Mouse (Mus musculus): ENCODE data around the gene Prpsap1.
"Not testable (repeated sequence)": the region's sequence is repeated elsewhere in the genome, so short reads cannot be mapped to it uniquely, and the experiment has no call there.

Gene Prpsap1

DNA sequence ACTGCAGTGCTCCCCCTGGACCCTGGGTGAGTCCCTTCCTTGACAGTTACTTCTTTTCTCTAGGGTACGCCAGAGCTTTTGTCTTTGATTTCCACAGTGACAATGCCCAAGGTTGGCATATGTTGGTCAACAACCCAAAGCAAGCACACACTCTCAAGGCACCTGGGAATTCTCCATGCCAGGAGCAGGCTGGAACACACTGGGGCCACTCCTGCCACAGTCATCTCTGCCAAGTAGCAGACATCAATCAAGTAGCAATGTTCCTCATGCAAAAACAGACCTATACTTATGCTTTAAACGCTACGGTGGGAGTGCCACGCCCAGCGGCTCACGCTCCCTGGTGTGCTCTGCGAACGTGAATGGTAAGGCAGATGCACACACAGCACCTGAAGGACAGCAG is 13.0 kb downstream of the Prpsap1 start:
- DNase-seq, result no peak

DNA sequence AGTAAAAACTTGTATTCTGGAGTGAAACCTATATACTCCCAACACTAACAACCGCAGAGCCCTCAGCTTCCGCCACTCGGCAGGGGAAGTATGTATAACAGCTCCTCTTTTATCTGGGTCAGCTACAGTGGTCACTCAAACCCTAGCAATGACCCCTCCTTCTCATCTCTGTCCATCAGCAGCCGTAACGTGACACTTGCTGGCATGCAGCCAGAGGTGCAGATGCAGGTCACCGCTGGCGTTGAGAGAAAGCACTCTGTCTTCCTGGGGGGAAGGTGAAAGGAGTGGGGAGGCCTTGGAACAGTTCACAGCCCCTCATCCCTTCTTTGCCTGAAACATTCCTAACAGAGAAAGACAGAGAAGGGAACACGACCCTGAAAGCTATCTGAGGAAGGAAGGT is 14.2 kb downstream of the Prpsap1 start:
- DNase-seq, result no peak

DNA sequence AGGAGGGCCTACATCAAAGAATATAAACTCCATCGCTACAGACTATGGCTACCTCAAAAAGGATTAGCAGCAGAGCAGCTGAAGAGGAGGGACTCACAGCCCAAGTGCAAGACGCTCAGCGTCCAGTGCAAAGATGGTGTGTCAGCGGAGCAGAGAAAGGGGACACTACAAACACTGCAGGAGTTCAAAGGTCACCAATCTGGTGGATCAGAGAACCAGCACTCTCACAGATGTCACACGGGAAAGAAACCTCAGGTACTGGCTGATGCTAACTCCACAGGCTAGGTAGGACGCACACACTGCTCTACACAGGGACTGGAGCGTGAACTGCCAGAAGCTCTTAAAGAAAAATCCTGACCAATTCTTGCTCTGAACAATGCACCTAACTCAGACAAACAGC is 15.0 kb downstream of the Prpsap1 start:
- DNase-seq, result no peak

DNA sequence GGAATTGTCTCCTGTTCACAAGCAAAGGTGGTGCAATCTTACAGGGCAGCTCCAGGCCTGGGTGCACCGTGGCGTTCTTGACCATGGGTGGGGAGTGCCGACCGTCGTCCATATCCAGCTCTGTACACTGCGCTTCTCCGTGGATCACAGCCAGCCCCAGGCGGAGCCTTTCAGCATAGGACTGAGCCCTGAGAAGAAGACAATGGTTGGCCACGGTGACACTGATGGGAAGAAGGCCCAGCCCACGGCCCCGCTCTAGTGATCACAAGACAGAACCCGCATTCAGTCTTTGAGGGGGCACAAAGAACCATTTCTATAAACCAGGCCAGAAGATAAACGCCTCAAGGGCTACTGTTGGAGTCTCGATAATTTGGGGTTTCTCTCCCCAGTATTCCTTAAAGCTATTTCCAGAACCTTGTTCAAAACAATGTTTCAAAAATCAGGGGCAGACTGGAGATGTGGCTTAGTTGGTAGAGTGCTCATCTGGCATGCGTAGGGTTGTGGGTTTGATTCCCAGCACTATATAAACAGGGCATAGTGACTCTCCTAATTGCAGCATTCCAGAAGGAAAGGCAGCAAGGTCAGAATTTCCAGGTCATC is 16.7 kb downstream of the Prpsap1 start:
- no peak for DNase-seq

DNA sequence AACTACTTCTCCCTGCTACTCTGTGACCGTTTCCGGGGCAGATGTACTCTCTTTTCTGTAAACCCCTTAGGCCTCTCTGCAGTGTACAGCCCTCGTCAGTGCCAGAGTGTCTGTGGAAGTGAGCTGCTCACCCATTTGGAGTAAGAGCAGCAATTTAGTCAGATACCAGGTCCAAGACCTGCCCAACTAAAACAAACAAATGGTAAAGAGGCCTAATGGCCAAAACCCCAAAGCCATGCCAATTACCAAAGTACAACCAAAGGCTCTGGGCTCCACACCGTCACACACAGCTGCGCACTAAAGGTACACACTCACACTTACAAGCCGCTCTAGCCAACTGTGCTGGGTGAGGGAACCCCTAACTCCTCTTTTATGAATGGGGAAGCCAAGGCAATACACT is 17.3 kb downstream of the Prpsap1 start:
- no peak for DNase-seq

DNA sequence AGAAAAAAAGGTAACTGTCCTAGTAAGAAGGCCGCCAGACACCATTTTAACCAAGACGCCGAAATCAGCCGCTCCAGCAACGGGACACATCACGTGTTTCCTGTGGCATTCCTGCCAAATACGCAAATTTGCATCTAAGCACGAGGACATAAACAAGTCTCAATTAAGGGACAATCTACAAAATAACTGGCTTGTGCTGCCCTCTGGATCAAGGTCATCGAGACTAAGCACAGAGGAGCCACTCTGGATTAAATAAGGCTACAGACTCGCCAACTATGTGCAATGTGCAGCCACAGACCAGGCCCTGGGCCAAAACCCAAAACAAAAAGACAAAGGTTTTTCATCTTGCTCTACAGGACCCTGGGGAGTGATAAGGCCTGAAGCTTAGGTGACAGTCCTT is 18.0 kb downstream of the Prpsap1 start:
- no peak for DNase-seq

DNA sequence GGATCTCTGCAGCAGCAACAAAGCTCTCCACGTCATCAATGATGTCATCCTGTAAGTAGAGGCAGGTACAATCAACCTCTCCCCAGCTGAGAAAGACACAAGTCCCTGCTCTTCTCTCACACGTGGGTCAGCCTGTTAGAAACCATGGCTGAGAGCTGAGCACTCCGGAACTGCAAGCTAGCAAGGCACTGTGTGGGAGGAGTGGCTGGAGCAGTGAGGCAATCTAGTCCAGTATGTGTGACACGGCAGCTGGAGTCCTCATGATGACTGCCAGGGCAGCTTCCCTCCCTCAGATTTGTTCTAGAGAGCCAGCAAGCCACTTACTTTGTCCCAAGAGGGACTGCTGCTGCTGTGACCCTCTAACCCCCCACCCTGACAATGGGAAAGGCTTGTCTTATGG is 21.7 kb downstream of the Prpsap1 start:
- DNase-seq, result no peak

DNA sequence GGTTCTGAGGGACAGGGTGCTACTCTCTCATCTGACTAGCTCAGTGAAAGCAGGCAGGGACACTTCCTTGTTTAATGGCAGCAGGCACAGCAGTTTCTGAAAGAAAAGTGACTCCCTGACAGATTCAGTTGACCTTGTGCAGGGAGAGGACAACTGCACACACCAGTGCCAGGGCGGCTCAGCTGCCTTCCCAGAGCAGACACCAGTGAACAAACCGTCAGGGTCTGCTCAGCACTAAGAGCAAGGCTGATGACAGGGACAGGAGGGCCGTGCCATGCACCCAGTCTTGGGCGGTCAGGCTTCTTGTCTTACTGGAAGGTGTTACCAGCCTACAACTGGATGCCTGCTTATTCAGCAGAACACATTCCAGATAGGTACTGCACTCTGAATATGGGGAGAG is 23.1 kb downstream of the Prpsap1 start:
- DNase-seq, result no peak

DNA sequence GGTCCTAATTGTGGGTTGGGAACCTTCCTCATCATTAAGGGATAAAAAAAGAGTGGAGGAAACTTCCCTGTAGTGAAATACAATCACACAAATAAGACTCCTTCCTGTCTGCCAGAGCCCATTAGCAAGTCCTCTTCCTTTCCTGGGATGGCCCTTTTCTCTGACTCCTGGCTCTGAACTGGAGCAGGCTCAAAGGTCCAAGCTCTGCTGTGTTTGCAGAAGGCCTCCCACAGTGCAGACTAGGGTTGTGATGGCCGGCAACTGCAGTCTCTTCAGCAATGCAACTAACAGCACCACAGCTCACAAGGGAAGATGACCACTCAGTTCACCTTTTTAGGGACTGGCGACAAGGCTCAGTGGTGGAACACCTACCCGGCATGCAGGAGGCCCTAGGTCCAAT is 23.8 kb downstream of the Prpsap1 start:
- no peak for DNase-seq

DNA sequence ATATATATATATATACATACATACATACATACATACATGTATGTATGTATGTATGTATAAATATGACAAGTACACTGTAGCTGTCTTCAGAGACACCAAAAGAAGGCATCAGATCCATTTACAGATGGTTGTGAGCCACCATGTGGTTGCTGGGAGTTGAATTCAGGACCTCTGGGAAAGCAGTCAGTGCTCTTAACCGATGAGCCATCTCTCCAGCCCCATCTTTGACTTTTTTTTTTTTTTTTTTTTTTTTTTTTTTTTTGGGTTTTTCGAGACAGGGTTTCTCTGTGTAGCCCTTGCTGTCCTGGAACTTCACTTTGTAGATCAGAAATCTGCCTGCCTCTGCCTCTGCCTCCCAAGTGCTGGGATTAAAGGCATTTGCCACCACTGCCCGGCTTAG is 25.7 kb downstream of the Prpsap1 start:
- DNase-seq, result not testable (repeated sequence)

DNA sequence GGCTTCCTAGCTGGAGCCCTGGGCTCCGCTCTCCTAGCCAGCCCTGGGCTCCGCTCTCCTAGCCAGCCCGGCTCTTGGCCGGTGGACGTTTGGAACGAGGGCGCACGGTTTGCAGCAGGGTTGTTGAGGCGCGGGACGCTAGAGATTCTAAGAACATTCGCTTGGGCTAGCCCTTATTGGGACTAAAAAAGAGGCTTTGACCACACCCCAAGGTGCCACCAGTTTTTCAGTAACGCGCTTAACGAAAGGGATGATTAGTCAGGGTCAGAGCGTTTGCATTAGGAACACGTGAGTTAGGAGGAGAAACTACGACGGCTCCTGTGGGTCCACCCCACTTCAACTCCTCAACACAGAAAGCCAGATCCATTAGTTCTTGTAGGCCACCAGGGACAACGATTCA is 27.9 kb downstream of the Prpsap1 start, which contains the start of gene Qrich2:
Gene Qrich2, minus strand, starts transcription at position 101 of the 400 bp plus-strand sequence.
- no peak for DNase-seq

DNA sequence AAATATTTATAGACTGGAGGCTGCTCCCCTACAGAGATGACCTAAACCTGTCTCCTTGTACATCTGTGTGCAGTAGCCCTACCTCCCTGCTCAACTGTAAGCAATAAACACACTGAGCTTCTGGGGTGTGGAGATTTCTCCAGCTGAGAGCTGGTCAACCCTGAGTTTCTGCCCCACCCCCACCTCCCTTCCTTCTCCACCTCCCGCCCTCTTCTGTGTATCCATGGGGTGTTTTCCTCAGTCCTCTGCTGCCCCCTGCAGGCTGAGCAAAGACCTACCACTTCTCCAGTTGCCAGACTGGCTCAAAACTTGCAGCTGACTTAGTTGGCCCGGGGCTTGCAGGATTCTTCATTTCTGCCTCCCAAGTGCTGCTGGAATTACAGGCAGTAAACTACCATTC is 30.2 kb downstream of the Prpsap1 start:
- DNase-seq, result peak; percentile 79 to 83

DNA sequence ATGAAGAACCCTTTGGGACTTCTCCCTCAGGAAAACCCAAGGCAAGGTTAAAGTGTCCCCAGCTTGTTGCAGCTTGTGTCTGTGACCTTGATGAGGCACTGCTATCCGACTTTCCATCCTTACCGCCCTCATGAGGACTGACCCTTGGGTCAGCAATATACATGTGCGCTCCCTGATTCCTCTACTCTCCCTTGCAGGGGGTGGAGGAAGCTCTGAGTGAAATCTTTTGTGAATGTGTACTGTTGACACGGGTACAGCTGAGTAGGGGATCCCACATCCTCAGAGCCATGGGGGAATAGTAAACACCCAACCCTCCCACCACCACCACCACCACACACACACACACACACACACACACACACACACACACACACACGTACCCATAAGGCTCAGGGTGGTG is 30.7 kb downstream of the Prpsap1 start:
- no peak for DNase-seq

DNA sequence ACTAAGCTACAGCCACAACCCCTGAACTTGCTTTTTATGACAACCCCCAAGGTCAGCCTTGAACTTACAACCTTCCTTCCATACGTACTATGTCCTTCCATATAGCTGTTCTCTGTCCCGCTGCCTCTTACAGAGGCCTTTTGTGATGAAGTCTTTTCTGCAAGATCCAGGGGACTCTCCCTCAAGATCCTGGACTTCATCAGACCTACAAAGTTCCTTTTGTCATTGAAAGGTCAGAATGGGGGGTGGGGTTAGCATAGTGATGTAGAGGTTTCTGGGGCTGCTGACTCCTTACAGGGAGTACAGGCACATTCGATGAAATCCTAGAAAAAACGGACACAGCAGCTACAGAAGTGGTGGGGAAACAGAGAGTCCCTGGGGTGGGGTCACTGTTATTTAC is 34.2 kb downstream of the Prpsap1 start:
- no peak for DNase-seq

DNA sequence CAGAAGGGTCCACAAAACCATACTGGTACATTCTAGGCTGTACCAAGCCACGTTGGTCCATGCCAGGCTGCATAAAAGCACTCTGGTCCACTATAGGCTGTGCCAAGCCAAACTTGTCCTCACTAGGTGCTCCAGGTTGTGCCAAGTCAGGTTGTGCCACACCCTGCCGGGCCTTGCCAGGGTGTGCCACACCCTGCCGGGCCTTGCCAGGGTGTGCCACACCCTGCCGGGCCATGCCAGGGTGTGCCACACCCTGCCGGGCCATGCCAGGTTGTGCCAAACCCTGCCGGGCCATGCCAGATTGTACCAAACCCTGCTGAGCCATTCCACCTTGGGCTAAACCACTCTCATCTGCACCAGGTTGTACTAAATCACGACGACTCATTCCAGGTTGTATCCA is 37.8 kb downstream of the Prpsap1 start:
- no peak for DNase-seq

DNA sequence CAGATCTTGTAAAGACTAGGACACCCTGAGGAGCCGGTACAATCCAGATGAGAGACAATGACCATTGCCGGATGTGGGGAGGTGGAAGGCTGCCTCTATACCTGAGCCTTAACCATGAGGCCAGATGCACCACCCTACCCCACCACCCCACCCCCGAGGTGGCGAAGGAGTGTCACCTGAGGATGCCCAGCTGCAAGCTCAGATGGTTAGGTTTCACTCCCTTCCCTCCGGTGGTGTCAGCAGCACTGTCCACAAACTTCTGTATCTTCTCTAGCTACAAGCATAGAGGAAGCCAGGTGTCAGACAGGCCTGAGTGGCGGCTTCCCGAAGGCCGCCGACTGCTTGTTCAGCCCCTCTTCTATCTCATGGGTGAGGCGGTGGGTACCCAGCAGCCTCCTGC is 40.1 kb downstream of the Prpsap1 start:
- peak in 1 of 2 experiments; percentile 28 for DNase-seq

DNA sequence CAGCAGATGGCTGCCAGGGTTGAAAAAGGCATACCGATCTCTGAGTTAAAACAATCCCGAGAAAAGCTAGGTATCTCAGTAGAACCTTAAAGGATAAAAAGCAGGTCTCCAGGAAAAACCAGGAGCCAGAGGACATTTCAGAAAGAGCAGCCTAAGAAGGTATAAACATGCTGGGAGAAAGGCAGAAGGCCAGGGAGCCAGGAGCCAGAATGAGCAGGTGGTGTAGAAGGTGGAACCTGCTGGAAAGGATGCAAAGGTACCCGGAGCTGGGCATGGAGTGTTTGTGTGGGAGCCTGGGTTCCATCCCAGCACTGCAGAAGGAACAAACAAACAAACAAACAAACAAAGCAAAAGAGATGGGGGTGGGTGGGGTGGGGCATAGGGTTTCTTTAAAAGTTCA is 44.7 kb downstream of the Prpsap1 start:
- DNase-seq, result no peak

DNA sequence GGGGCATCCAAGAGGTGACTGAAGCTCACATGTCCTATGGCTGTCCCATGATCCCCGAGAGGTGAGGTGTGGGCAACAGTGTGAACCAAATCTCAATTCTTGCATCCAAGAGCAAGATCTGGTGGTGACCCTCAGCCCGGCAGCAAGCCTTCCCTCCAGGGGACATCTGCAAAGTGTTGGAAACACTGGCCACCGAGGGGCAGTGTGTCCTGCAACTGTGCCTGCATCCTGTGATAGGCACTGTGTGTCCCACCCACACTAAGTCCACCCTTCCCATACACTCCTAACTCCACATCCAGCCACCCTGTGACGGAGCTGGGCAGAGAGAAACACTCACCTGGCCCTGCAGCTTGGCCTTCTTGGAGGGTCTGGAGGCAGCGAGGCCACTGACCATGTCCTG is 46.2 kb downstream of the Prpsap1 start:
- no peak for DNase-seq

DNA sequence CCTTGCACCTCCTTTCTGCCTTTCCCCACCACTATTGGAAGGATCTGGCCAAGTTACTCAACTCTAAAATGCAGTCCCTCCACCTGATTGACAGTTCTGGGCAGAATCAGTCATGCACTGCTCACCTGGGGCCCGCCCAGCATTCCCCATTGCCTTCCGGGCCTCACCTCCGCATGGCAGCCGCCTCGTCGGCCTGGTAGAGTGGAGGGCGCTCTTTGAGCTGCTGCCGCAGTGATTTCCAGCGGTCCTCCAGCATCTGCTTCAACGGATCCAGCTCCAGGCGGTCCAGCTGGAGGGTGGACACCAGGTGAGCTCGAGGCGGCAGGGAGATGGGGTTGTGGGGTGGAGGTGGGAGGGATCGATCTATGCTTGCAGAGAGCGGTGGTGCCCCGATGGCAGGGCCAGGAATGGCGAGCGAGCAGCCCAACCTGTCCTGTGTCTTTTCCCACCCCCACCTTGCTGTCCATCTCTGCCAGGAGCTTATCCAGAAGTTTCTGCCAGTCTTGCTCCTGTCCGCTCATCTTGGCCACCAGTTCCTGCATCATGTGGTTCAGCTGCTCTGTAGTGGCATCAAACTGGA is 47.6 kb downstream of the Prpsap1 start:
- DNase-seq, result no peak

DNA sequence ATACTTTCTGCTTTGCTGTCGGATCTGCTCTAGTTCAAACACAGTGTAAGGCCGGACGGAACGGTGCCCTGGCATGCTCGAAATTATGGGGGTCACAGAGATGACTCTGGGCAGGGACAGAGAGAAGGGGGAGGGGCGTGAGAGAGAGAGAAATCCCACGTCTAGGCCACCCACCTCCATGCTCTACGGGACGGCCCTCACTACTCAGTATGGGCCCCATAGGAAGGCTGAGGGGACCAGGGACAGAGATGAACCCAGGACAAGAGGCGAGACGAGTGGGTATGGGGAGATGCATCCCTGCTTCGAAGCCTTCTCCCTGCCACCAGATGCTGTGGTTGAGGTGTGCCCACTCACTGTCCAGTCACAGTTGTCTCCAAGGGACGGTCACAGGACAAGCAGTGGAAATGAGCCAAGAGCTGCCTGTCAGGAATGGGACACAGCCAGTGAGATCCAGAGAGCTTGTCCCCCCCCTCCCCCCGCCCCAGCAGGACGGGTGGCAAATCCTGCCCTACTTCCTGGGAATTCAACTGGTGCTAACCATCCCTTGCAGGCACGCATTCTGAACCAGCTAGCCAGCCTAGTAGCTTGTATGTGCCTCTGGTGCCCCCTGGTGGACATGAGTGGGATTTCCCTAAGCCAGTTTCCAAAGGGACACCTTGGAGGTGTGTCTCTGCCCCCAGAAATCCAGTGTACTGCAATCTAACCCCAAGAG is 48.2 kb downstream of the Prpsap1 start:
- DNase-seq, result peak; percentile 88 to 92

DNA sequence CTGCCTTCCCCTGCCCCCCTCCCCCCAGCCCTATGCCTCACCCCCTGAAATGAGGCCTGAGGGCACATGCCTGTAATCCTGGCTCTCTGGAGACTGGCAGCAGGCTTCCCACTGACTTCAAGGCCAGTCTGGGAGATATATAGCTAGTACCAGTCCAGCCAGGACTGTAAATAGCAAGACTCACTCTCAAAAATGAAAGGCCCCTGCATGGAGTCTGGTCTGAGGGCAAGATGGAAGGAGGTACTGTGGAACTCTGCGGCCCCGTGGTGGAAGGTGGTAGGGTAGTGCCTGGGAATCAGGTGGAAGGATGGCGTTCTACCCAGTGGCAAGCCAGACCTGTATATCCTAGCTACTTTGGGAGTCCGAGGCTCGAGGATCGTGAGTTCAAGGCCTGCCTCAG is 50.1 kb downstream of the Prpsap1 start:
- DNase-seq, result no peak

DNA sequence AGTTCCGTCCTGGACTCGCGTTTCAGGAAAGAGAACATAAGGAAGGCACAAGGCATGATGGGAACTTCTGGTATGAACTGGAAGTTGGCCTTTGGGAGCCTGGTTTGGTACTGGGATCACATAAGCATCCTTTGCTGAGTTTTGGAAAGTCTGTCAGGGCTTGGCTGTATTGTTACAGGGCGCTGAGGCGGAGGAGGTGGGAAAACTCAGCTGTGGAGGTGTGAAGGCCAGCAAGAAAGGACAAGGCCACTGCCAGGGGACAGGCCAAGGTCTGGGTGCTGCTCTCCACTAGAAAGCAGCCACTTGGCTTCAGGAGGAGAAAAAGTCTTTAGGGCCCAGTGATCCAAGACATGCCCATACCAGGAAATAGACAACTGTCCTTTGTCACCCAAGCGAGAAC is 50.7 kb downstream of the Prpsap1 start:
- no peak for DNase-seq

DNA sequence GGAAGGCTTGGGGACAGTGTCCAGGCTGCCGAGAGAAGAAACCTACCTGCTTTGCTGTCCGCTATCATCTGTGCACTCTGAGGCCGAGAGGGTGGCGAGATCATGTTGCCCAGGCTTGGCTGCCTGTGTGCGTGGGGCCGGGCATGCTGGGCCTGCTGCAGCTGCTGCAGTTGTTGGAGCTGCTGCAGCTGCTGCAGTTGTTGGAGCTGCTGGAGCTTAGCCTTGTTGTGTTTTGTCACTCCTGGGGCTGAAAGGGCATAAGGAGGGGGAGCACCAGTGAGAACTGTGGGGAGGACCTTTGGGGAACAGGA is 51.2 kb downstream of the Prpsap1 start:
- no peak for DNase-seq

DNA sequence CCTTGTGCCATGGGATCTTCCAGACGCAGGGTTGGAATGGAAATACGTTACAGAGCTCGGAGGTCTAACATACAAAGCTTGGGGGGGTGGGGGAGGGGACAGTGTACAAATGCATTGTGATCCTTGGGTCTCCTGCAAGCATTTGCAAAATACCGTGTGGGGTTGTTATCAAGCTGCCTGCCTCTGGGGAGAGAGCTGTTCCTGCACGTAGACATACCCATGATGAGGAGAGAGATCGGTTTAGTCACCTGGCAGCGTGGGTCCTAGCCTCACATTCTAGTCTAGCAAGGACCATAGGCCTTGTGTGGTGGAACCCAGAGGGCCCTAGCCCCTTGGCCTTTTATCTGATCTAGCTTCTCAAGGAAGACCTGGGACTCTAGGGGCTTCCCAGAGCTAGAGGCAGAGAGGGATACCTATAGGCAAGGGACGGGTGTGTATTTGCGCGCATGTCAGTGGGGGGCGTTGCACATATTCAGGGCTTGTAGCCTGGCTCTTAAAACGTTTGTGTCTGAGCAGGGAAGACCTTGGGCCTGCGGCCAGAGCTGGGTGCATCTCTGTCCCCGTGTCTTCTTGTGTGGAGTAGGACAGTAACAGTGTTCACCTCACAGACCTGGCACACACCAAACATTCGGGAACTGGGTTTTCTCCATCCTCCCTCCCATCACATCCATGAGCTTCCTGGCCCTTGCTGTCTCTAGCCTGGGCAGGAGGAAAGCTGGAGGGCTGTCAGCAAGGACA is 51.7 kb downstream of the Prpsap1 start:
- no peak for DNase-seq
